Mouse (Mus musculus) pancreas, adult 10 weeks (tissue): ENCODE data around the gene Ceacam14. TPM values are rescaled to one million over a fixed set of nuclear protein-coding genes. Genes with fewer than 3 reads are reported as not detected.

Source experiments
- polyA plus RNA-seq: library from polyadenylated mRNA; stranded (reverse); fragments of 350-450 nt; fragmentation: Illumina TruSeq; extraction: RNeasy Lipid Tissue Mini Kit (QIAGEN cat#74804); gene quantifications from one replicate; pipeline ENCODE4 v1.2.3, GENCODE M21; 2015; ENCODE audit warnings: low read depth, low replicate concordance; ENCODE audit not compliant: insufficient read depth

Ceacam14 gene
- polyA plus RNA-seq = not detected

GRCm38 (mm10) chr7:17812333-17812732 lies at the start of gene Ceacam14:
Gene Ceacam14 (plus strand): TSS chr7:17812633.

Other genes with a start within 250 kb of the Ceacam14 start
- not detected for gene Ceacam5, start 99.4 kb upstream of the Ceacam14 start, polyA plus RNA-seq
- not detected for gene Gm5155, start 59.1 kb downstream of the Ceacam14 start, polyA plus RNA-seq
- gene Ceacam11, start 159.5 kb downstream of the Ceacam14 start, polyA plus RNA-seq = not detected
- not detected for gene Ceacam13, start 197.3 kb downstream of the Ceacam14 start, polyA plus RNA-seq